Mouse (Mus musculus) mammary gland, adult 2 months (tissue): ENCODE results near the gene Psip1. TPM values are rescaled to one million over a fixed set of nuclear protein-coding genes. Genes with fewer than 3 reads are reported as not detected.

ENCODE experiments used
- polyA plus RNA-seq: library from polyadenylated mRNA; depleted of rRNA; stranded (reverse); fragments of >200 nt; gene quantifications from 2 replicates; pipeline ENCODE4 v1.2.3, GENCODE M21; 2012; ENCODE audit warnings: low replicate concordance; rRNA removed

Psip1 gene
- 12.0 and 29.7 TPM in 2 replicates for polyA plus RNA-seq

DNA sequence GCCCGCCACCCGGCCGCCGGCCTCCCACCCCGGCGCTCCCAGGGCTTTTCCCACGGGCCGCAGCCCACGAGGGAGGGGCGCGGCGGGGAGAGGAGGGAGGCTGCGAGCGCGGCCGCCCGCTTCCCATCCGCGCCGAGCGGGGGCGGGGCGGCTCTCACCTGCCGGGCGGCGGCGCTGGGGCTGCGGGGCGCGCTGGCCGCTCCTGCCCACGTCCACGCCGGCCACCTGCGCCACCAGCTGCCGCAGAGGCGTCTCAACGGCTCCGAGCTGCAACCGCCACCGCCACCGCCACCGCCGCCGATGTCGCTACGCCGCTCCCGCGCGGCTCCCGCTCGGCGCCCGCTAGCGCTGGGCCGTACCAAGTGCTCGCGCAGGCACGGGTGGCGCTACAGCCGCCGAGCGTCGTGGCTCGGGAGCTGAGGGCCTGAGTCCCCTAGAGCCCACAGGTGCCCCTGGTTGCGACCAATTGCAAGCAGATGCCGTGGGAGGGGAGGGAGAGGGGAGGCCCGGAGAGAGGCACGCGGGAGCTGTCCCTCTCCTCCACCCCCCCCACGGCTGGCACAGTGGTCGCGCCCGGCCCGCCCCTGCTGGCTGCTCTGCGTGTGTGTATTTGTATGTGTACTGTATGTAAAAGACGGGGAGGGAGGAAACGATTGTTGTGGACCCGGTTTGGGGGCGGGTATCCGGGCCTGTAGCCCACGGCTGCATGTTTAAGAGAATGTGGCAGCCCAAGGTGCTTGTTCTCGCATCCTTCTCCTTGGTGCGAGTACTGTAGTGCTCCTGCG is at the start of gene Psip1:
Gene Psip1, minus strand, starts transcription at position 343 of the 785 bp plus-strand sequence.

GRCm38 (mm10) chr4:83524843-83525689 is 38.8 kb upstream of the Psip1 start, which contains the start of gene Ccdc171:
Ccdc171 (plus strand) TSS chr4:83525545.

GRCm38 (mm10) chr4:83417160-83417819 is 69.0 kb downstream of the Psip1 start, which contains the start of gene Snapc3:
Snapc3 (plus strand) TSS chr4:83417724.

Other genes starting within 250 kb of the Psip1 start
- 2.9 and 5.9 TPM in 2 replicates for gene Ttc39b, start 162.2 kb downstream of the Psip1 start, polyA plus RNA-seq
- 15.5 and 25.4 TPM in 2 replicates for gene Snapc3, start 68.7 kb downstream of the Psip1 start, polyA plus RNA-seq
- gene Ccdc171, start 39.1 kb upstream of the Psip1 start, polyA plus RNA-seq: 0.45 and 0.91 TPM in 2 replicates